Mouse (Mus musculus) stomach, postnatal 0 days (tissue): ENCODE results near the gene Atp10a. TPM values are rescaled to one million over a fixed set of nuclear protein-coding genes. Genes with fewer than 3 reads are reported as not detected.

ENCODE experiments used
- ATAC-seq: fragments of 200-750 bp; cut with Nextera tagmentation; 2 replicates; pipeline ENCODE4 v1.8.0; 2017; ENCODE audit not compliant: low FRiP score, low TSS enrichment
- DNase-seq: peaks from one replicate; pipeline ENCODE4 v3.0.0-alpha.2; 2016; ENCODE audit warnings: low spot score
- H3K27ac ChIP-seq: fragments of 300-500 bp; sonication (generic); replicated peaks from 2 replicates; pipeline ENCODE4 v1.5.1; 2014; ENCODE audit warnings: mild to moderate bottlenecking, control low read depth
- H3K27me3 ChIP-seq: fragments of 300-500 bp; sonication (generic); 2 replicates; pipeline ENCODE4 v1.6.1; 2014; ENCODE audit warnings: low read length; ENCODE audit not compliant: control insufficient read depth, insufficient read depth
- H3K36me3 ChIP-seq: fragments of 300-500 bp; sonication (generic); 2 replicates; pipeline ENCODE4 v1.6.1; 2014; ENCODE audit warnings: low read length, mixed read lengths; ENCODE audit not compliant: control insufficient read depth, insufficient read depth
- H3K4me1 ChIP-seq: fragments of 300-500 bp; sonication (generic); replicated peaks from 2 replicates; pipeline ENCODE4 v1.6.1; 2014; ENCODE audit warnings: antibody characterized with exemption; ENCODE audit not compliant: control insufficient read depth, insufficient read depth
- H3K4me2 ChIP-seq: fragments of 300-500 bp; sonication (generic); replicated peaks from 2 replicates; pipeline ENCODE4 v1.6.1; 2014; ENCODE audit warnings: low read depth, mild to moderate bottlenecking, control low read depth, moderate library complexity
- H3K4me3 ChIP-seq: fragments of 300-500 bp; sonication (generic); 2 replicates; pipeline ENCODE4 v1.5.1; 2014; ENCODE audit warnings: low read depth, low read length, control low read depth
- H3K9ac ChIP-seq: fragments of 300-500 bp; sonication (generic); 2 replicates; pipeline ENCODE4 v1.6.1; 2014; ENCODE audit warnings: mild to moderate bottlenecking, low read length, control low read depth, mixed read lengths
- H3K9me3 ChIP-seq: fragments of 300-500 bp; sonication (generic); 2 replicates; pipeline ENCODE4 v1.6.1; 2016; ENCODE audit warnings: low read length; ENCODE audit not compliant: control insufficient read depth
- CTCF ChIP-seq: IDR thresholded peaks from 2 replicates; pipeline ENCODE4 v1.5.1; 2016; ENCODE audit warnings: antibody characterized with exemption, low read depth, mild to moderate bottlenecking, moderate library complexity
- EP300 ChIP-seq: optimal IDR thresholded peaks from 2 replicates; pipeline ENCODE3; 2016; ENCODE audit warnings: antibody characterized with exemption
- WGBS: fragments of 180-500 bp; shearing (Covaris S2); extraction: QIAGEN DNeasy Blood & Tissue Kit; methylation state at CpG from one replicate; pipeline ENCODE4 v1.1.7; 2014; 5-methylcytosine and 5-hydroxymethylcytosine counted together
- polyA plus RNA-seq: library from polyadenylated mRNA; unstranded; fragments of >200 nt; fragmentation: Nextera tagmentation; extraction: Ambion mirVana; gene quantifications from 2 replicates; pipeline ENCODE4 v1.2.1, GENCODE M21; 2015

Gene Atp10a
- polyA plus RNA-seq, 1 experiment from 2014 or later: 1.7 TPM

GRCm38 (mm10) chr7:58770254-58770653, 114.3 kb downstream of the Atp10a start:
- H3K4me2 ChIP-seq: no peak overlapping the region
- ATAC-seq: no peak
- no peaks in the 10 kb centered on the region for H3K27me3 ChIP-seq
- no peaks in the 10 kb centered on the region for H3K9me3 ChIP-seq
- TF ChIP-seq CTCF (peak; percentile 76), EP300 (no peak)
- no peaks in the 10 kb centered on the region for H3K4me1 ChIP-seq
- H3K9ac ChIP-seq: no peak overlapping the region
- H3K4me3 ChIP-seq: no peak overlapping the region
- no peak overlapping the region for H3K27ac ChIP-seq
- 81% methylated on average over 3 of the region's 3 CpGs for WGBS
- no peak for DNase-seq
- H3K36me3 ChIP-seq: no peaks in the 10 kb centered on the region

GRCm38 (mm10) chr7:58772048-58772690, 116.2 kb downstream of the Atp10a start:
- no peak for DNase-seq
- peak overlapping the region; percentile 8; the same call in 1 of the 2 replicates for H3K27ac ChIP-seq
- no peak overlapping the region for H3K4me2 ChIP-seq
- H3K27me3 ChIP-seq: no peaks in the 10 kb centered on the region
- peak; percentile 72; the same call in 1 of the 2 replicates for ATAC-seq
- no peaks in the 10 kb centered on the region for H3K4me1 ChIP-seq
- H3K36me3 ChIP-seq: no peaks in the 10 kb centered on the region
- no peaks in the 10 kb centered on the region for H3K9me3 ChIP-seq
- no peak overlapping the region for H3K9ac ChIP-seq
- no peak for TF ChIP-seq CTCF
- TF ChIP-seq EP300: no peak
- H3K4me3 ChIP-seq: no peak overlapping the region
- 66% methylated on average over 6 of the region's 6 CpGs for WGBS

GRCm38 (mm10) chr7:58779146-58779545, 123.2 kb downstream of the Atp10a start:
- Histone ChIP-seq H3K9me3 (no peaks in the 10 kb centered on the region), H3K36me3 (no peaks in the 10 kb centered on the region), H3K27ac (no peak overlapping the region), H3K27me3 (no peaks in the 10 kb centered on the region), H3K4me3 (no peak overlapping the region), H3K4me1 (no peaks in the 10 kb centered on the region), H3K4me2 (no peak overlapping the region), H3K9ac (no peak overlapping the region)
- TF ChIP-seq EP300 (no peak), CTCF (no peak)
- ATAC-seq (no peak), DNase-seq (no peak)

DNA sequence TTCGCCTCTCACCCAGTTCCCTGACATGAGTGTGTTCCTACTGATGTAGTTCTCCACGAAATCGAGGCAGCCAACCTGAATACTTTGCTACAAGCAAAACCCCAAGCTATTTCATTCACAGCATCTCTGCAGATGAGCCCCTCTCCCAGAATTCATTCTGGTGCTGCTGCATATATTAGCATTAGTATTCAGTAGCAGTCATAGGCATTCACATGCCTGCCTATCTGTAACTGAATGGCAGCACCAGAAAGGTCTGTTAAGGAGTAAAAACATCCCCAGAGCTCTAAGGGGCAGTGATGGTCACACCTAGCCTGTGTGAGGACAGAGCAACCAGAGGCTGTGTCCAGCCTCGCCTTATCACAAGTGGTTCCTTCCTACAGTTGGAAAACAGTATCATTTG, 131.0 kb downstream of the Atp10a start:
- 94% methylated on average over 4 of the region's 4 CpGs for whole genome bisulfite sequencing
- H3K27ac ChIP-seq: no peak overlapping the region
- H3K36me3 ChIP-seq: no peaks in the 10 kb centered on the region; the same call in 1 of the 2 replicates
- TF ChIP-seq CTCF (no peak), EP300 (no peak)
- H3K4me3 ChIP-seq: no peak overlapping the region
- DNase-seq: no peak
- H3K27me3 ChIP-seq: no peaks in the 10 kb centered on the region
- ATAC-seq: no peak
- H3K4me2 ChIP-seq: no peak overlapping the region
- no peaks in the 10 kb centered on the region for H3K9me3 ChIP-seq
- H3K4me1 ChIP-seq: 0 out of 2 replicates have a peak, but pooled peaks cover 3% of the 10 kb centered on the region
- H3K9ac ChIP-seq: no peak overlapping the region

GRCm38 (mm10) chr7:58787585-58787984, 131.6 kb downstream of the Atp10a start:
- ATAC-seq (no peak), DNase-seq (no peak)
- 54% methylated on average over 4 of the region's 4 CpGs for WGBS
- no peak for TF ChIP-seq CTCF
- no peak overlapping the region for H3K9ac ChIP-seq
- no peak overlapping the region; the same call in 1 of the 2 replicates for H3K27ac ChIP-seq
- H3K4me3 ChIP-seq: no peak overlapping the region
- no peaks in the 10 kb centered on the region for H3K9me3 ChIP-seq
- H3K4me2 ChIP-seq: no peak overlapping the region
- H3K36me3 ChIP-seq: no peaks in the 10 kb centered on the region; the same call in 1 of the 2 replicates
- H3K4me1 ChIP-seq: 0 out of 2 replicates have a peak, but pooled peaks cover 3% of the 10 kb centered on the region
- H3K27me3 ChIP-seq: no peaks in the 10 kb centered on the region
